Mouse (Mus musculus) C2C12 (cell line): ENCODE results near the gene Tmprss9. TPM values are rescaled to one million over a fixed set of nuclear protein-coding genes. Genes with fewer than 3 reads are reported as not detected.

Experiments used
- H3K27me3 ChIP-seq: one replicate; pipeline ENCODE4 v1.6.1; 2011; ENCODE audit not compliant: control insufficient read depth, insufficient read depth, insufficient read length
- H3K36me3 ChIP-seq: one replicate; pipeline ENCODE4 v1.6.1; 2011; ENCODE audit not compliant: control insufficient read depth, insufficient read depth
- H3K4me3 ChIP-seq: one replicate; pipeline ENCODE4 v1.5.1; 2011; ENCODE audit warnings: mild to moderate bottlenecking, control low read depth; ENCODE audit not compliant: poor library complexity, insufficient read depth, severe bottlenecking
- H3K79me2 ChIP-seq: one replicate; pipeline ENCODE4 v1.6.1; 2011; ENCODE audit not compliant: control insufficient read depth, insufficient read depth
- H3K79me3 ChIP-seq: one replicate; pipeline ENCODE4 v1.6.1; 2011; ENCODE audit warnings: low read depth, control low read depth
- H3ac ChIP-seq: one replicate; pipeline ENCODE3; 2011; ENCODE audit warnings: low read depth; ENCODE audit not compliant: control insufficient read depth, insufficient read length
- CEBPB ChIP-seq: IDR thresholded peaks from one replicate; pipeline ENCODE4 v1.6.1; 2011; ENCODE audit warnings: low read depth, mild to moderate bottlenecking, control low read depth, moderate library complexity
- CTCF ChIP-seq: IDR thresholded peaks from one replicate; pipeline ENCODE4 v1.5.1; 2011; ENCODE audit not compliant: control insufficient read depth, insufficient read depth, insufficient read length
- FOSL1 ChIP-seq: IDR thresholded peaks from one replicate; pipeline ENCODE4 v1.8.0; 2011; ENCODE audit warnings: mild to moderate bottlenecking, low read length; ENCODE audit not compliant: poor library complexity, insufficient read depth, severe bottlenecking
- MAX ChIP-seq: IDR thresholded peaks from one replicate; pipeline ENCODE4 v1.6.1; 2011; ENCODE audit warnings: mild to moderate bottlenecking, control low read depth
- MYOD1 ChIP-seq: IDR thresholded peaks from one replicate; pipeline ENCODE4 v1.6.1; 2011; ENCODE audit warnings: low read depth; ENCODE audit not compliant: control insufficient read depth, insufficient read length
- MYOG ChIP-seq: IDR thresholded peaks from one replicate; pipeline ENCODE4 v1.6.1; 2011; ENCODE audit not compliant: control insufficient read depth, insufficient read length; ENCODE audit errors: extremely low read depth
- USF1 ChIP-seq: IDR thresholded peaks from one replicate; pipeline ENCODE4 v1.6.1; 2011; ENCODE audit warnings: low read depth, mild to moderate bottlenecking, control low read depth, moderate library complexity
- polyA plus RNA-seq: library from polyadenylated mRNA; unstranded; fragments of >200 nt; fragmentation: generic; extraction: Trizol; gene quantifications from one replicate; pipeline ENCODE4 v1.2.1, GENCODE M21; 2012; ENCODE audit warnings: missing spikeins

Gene Tmprss9
- polyA plus RNA-seq, 1 experiment, result 0.02 TPM

- H3K4me3 ChIP-seq, result no peak overlapping the region
- no peak for TF ChIP-seq CEBPB
- TF ChIP-seq MYOD1, result no peak
- H3ac ChIP-seq, result no peak overlapping the region
- no peaks in the 10 kb centered on the region for H3K27me3 ChIP-seq
- H3K36me3 ChIP-seq, result peaks cover 67% of the 10 kb centered on the region
- peaks cover 19% of the 10 kb centered on the region for H3K79me3 ChIP-seq
- peaks cover 27% of the 10 kb centered on the region for H3K79me2 ChIP-seq
Measured at GRCm38 (mm10) chr10:80902273-80902940, 30.8 kb downstream of the Tmprss9 start.

- TF ChIP-seq MYOG, result no peak
- no peak for TF ChIP-seq CEBPB
- no peak for TF ChIP-seq MYOD1
- TF ChIP-seq FOSL1, result no peak
- no peak for TF ChIP-seq CTCF
- no peak for TF ChIP-seq USF1
- TF ChIP-seq MAX, result no peak
- Histone ChIP-seq H3K27me3 (no peaks in the 10 kb centered on the region), H3K79me2 (peaks cover 23% of the 10 kb centered on the region), H3K79me3 (peaks cover 19% of the 10 kb centered on the region), H3ac (no peak overlapping the region), H3K4me3 (no peak overlapping the region), H3K36me3 (peaks cover 68% of the 10 kb centered on the region)
Measured at GRCm38 (mm10) chr10:80903282-80903681, 31.6 kb downstream of the Tmprss9 start.

GRCm38 (mm10) chr10:80904004-80904693 is 32.5 kb downstream of the Tmprss9 start:
- peaks cover 14% of the 10 kb centered on the region for H3K79me2 ChIP-seq
- peaks cover 59% of the 10 kb centered on the region for H3K36me3 ChIP-seq

GRCm38 (mm10) chr10:80904709-80905108 is 33.1 kb downstream of the Tmprss9 start:
- no peaks in the 10 kb centered on the region for H3K27me3 ChIP-seq
- H3ac ChIP-seq, result no peak overlapping the region
- peaks cover 9% of the 10 kb centered on the region for H3K79me2 ChIP-seq
- H3K4me3 ChIP-seq, result no peak overlapping the region
- H3K36me3 ChIP-seq, result peaks cover 54% of the 10 kb centered on the region
- TF ChIP-seq CEBPB (no peak), MAX (no peak), CTCF (no peak), USF1 (no peak), MYOD1 (no peak), FOSL1 (no peak), MYOG (no peak)
- peaks cover 6% of the 10 kb centered on the region for H3K79me3 ChIP-seq

More at GRCm38 (mm10) chr10:80904004-80904693, 32.5 kb downstream of the Tmprss9 start:
- Histone ChIP-seq H3K4me3 (no peak overlapping the region), H3K27me3 (no peaks in the 10 kb centered on the region), H3K79me3 (peaks cover 11% of the 10 kb centered on the region), H3ac (no peak overlapping the region)
- TF ChIP-seq MYOG (no peak), FOSL1 (no peak), MAX (no peak), USF1 (no peak), CEBPB (no peak), MYOD1 (no peak), CTCF (no peak)

GRCm38 (mm10) chr10:80909375-80910162 is 37.9 kb downstream of the Tmprss9 start:
- peaks cover 35% of the 10 kb centered on the region for H3K79me2 ChIP-seq
- no peak overlapping the region for H3ac ChIP-seq
- no peak overlapping the region for H3K4me3 ChIP-seq
- TF ChIP-seq FOSL1 (no peak), MAX (no peak), CEBPB (no peak)
- H3K27me3 ChIP-seq, result no peaks in the 10 kb centered on the region
- H3K36me3 ChIP-seq, result peaks cover 45% of the 10 kb centered on the region
- H3K79me3 ChIP-seq, result peaks cover 3% of the 10 kb centered on the region
